Mouse (Mus musculus): Measurements from ENCODE around the gene Gnb1.
"Not testable (repeated sequence)": the region's sequence is repeated elsewhere in the genome, so short reads cannot be mapped to it uniquely, and the experiment has no call there.

Gene Gnb1

GRCm38 (mm10) chr4:155555464-155555863 lies 64.3 kb downstream of the Gnb1 start:
- DNase-seq, result no peak

DNA sequence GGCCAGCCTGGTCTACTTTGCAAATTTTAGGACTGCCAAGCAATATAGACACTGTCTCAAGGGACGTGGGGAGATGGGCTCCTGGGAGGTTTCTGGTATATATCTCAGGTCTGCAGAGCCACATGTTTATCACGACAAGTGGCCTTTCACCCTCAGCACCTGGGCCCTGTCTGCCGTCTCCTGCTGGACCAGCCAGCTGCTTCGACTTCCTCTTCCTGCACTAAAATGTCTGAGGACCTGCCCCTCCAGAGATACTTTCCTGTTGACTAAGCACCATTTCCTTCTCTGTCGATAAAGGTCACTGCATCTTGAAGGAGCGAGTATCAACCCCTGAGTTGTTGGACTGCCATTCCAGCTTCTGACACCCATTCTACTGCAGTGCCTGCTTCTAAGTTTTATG lies 68.3 kb downstream of the Gnb1 start:
- DNase-seq, result no peak

DNA sequence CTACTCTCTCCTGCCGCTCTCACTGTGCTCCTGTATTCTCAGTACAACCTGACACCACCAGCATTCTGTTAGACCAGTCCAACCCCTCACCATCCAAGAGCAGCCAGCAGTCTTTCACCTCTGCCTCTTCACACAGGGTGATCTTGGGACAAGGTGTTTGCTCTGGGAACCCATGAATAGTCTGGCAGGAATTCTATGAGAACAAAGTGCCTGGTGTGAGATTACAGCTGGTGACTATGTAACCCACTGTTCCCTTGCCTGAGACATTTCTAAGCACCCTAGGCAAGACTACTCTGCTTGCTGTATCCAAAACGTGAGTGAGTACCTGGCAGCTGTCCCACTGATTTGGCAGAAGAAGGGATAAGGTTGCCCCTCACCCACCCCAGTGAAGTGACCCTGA lies 69.8 kb downstream of the Gnb1 start:
- DNase-seq, result no peak

DNA sequence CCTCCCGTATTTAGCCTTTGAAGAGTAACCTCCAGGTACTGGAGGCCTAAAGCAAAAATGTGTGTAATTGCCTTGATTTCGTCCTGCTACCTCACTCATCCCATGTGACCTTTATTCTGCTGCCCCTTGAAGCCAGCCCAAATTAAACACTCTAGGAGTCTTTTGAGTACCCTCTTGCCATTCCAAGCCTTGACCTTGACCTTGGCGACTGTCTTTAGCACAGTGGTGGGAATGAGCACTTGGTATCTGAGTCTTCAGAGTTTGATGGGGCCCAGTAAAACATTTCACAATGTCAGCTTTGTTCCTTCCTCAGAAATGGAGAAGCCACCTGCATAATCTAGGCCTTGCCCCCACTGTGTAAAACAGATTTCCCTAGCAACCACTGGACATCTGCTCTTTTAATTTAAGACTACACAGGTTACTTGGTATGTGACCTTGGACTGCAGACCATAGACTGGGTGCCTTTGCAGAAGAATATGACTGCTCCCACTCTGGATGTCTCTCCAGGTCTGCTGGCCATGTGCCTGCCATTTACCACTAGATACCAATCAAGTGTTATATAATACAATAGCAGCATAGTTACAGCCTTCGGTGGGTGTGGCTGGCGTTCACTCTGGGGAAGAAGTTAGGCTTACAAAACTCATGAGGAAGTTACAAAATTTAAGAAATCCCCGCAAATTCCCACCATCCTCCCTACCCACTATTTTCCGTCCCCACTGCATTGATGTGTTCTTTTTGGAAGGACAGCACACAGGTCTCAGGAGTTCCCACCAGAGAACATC lies 70.7 kb downstream of the Gnb1 start, which contains the start of gene Nadk:
TSS of gene Nadk (plus strand) at position 718 of the 782 bp plus-strand sequence.
- DNase-seq, result no peak

GRCm38 (mm10) chr4:155562725-155563399 lies 71.7 kb downstream of the Gnb1 start:
- peak; percentile 25 for DNase-seq

DNA sequence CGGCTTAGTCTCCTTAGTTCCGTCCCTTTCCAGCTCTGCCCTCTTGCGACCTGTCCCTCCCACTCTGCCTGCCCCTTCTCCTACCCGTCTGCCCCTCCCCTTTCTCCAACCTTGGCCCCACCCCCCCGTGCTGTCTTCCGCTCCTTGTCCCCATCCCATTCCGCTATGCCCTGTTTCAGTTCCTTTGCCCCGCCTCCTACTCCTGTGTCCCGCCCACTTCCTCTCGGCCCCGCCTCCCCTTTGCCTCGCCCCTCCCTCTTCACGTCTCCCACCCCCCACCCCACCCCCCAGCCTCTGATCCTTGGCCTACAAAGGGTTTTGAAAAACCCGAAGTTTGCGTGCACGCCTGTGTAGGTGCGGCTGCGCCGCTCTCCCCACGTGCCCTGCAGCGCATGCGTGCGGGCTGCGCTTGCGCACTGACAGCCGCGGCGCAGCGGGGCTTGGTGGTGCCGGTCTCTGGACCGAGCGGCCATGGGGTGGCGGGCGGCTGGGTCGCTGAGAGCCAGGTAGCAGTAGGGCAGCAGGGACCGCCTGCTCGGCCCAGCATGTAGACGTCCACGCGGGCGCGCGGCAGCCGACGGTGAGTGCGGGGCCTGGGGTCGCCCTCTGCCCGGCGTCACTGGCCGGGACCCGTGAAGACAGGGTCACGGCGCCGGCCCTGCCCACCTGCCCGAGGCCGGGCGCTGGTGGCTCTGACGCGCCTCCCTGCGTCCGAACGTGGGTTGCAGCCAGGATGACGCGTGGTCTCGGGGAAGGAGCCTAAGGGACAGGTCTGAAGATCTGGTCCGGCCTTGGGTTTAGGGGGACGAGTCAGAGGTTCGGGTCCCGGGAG lies 72.5 kb downstream of the Gnb1 start:
- peak; percentile 94 for DNase-seq

DNA sequence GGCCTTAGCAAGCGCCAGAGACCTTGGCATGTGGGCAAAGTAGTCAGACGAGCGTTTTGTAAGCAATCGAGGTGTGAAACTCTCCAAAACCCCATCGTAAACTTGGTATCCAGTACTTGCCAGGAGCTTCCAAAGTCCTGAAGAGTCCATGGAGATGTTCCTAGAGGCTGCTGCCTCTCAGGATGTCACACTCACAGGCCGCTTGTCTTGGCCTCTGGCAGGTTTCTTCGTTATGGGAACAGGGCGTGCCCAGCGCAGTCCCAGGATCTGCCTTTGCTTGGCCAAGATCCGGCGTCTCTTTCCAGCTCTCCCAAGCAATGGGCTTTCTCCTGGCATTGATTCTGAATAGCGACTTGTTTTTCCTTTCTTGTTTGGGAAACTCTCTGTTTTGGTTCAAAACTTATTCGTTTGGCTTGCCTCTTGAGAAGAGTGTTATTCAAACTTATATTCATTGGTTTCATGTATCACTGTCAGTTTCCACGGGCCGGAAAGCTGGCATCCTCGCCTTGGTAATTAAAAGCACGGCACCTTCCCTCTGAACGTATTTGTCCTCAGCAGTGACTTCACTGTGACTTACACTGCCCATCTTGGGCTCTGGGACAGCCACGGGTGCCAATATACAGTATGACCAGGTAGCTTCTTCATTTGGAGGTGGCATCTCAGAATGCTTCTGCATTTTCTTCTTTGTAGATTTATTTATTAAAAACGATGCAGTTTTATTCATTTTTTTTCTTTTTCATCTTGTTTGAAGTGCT lies 73.3 kb downstream of the Gnb1 start:
- no peak for DNase-seq

- no peak for DNase-seq
Measured at GRCm38 (mm10) chr4:155566555-155566954, 75.4 kb downstream of the Gnb1 start.

DNA sequence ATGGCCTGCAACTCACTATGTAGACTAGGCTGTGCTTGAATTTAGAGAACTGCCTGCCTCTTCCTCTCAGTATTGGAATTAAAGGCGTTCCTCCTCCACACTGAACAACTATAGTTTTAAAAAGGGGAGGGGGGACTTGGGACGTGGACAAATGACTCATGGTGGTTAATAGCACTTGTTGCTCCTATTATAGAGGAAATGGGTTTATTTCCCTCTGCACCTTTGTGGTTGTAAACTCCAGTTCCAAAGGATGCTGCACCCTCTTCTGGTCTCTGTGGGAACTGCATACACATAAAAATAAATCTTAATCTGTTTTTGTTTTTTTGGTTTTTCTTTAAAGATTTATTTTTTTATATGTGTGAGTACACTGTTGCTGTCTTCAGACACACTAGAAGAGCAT lies 77.0 kb downstream of the Gnb1 start:
- DNase-seq, result no peak

GRCm38 (mm10) chr4:155568632-155569370 lies 77.6 kb downstream of the Gnb1 start:
- DNase-seq, result no peak

DNA sequence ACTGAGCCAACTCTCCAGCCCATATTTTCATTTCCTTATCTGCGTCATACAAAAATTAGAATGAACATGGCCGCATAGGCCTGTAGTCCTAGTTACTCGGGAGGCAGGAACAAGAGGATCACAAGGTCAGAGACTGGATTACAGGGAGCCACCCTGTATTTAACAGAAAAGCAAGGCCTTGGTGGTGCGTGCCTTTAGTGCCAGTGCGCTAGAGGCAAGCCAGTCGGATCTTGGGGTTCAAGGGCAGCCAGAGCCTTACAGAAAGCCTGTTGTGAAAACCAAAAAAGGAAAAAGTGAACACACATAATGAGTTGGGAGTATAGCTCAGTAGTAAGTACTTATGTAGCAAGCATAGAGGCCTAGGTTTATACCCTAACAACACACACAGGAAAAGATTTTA lies 78.7 kb downstream of the Gnb1 start:
- DNase-seq, result no peak

GRCm38 (mm10) chr4:155570315-155570714 lies 79.2 kb downstream of the Gnb1 start:
- not testable (repeated sequence) for DNase-seq

DNA sequence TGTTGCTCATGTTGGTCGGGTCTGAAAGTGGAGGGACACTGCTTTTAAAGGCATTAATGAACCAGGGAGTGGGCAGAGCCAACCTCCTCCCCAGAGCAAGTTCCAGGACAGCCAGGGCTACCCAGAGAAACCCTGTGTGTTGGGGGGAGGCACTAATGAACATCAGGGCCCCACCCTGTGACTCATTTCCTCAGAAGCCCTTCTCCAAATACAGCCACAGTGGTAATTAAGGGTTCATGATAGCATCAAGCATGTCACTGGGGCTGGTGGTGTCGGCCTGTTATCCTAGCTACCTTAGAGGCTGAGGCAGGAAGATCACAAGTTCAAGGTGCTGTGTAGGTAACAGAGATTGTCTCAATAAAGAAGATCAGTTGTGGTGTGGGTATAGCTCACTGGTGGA lies 80.3 kb downstream of the Gnb1 start:
- DNase-seq, result no peak

DNA sequence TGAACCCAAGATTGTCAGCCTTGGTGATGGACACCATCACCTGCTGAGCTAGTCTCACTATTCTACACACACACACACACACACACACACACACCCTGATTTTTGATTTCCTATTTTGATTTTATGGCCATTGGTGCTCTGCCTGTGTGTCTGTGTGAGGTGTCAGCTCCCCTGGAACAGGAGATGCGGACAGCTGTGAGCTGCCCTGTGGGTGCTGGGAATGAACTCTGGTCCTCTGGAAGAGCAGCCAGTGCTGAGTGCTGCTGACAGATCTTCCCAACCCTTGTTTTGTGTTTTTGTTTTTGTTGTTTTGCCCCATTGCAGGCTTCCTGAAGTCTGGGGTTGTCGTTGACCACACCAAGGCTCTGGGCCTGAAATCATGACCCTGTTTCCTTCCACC lies 82.0 kb downstream of the Gnb1 start:
- DNase-seq, result no peak

GRCm38 (mm10) chr4:155573876-155574275 lies 82.7 kb downstream of the Gnb1 start:
- DNase-seq, result no peak

- no peak for DNase-seq
Measured at GRCm38 (mm10) chr4:155574931-155575330, 83.8 kb downstream of the Gnb1 start.

DNA sequence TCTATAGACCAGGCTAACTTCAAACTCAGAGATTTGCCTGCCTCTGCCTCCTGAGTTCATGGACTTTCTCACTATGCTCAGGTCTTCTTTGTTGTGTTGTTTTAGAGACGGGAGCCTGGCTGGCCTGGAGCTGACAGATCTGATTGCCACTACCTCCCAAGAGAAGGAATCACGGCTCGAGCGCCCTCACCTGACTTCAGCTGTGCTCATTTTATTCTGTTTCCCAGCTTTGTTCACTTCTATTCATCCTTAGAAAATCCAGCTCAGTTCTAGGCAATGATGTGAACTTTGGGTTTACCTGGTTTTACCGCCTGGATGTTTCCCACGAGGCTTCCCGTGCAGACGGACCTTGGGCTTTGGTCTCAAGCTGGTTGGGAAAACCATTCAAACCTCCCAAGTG lies 84.4 kb downstream of the Gnb1 start:
- no peak for DNase-seq

DNA sequence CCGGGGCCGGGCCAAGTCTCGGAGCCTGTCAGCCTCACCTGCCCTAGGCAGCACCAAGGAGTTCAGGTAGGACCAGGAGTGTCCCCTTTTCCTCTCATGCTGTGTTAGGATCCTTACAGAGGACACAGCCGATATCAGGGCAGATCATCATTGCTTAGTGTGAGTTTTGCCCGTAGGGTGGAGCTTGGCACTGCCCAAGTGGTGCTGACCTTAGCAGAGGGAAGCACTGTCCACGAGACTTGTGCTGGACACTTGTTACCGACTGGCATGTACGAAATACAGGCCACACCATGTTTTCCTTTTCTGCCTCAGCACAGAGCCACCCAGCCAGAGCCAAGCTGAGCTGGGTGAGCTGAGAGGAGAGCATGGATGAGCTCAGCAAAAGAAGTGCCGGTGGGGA lies 86.0 kb downstream of the Gnb1 start:
- no peak for DNase-seq

GRCm38 (mm10) chr4:155577741-155578140 lies 86.6 kb downstream of the Gnb1 start:
- no peak for DNase-seq

- DNase-seq, result no peak
Measured at GRCm38 (mm10) chr4:155578336-155579125, 87.4 kb downstream of the Gnb1 start.

DNA sequence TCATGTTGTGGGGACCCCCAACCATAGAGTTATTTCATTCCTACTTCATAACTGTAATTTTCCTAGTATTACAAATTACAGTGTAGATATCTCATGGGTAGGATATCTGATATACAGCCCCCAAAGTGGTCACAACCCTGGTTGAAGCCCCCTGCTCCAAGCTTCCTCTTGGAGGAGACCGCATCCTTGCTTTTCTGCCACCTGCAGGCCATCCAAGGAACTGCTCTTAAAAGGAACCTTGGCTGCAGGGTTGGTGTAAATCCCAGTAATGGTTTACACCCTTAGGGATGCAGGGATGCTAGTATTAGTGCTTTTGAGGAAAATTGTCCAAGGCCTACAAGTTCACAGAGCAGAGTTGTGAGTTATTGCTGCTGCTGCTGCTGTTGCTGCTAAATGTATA lies 89.3 kb downstream of the Gnb1 start:
- DNase-seq, result peak; percentile 40
